Mouse (Mus musculus) ES-E14 (cell line): ENCODE results near the gene Foxp2.

Experiments used
- MAFK ChIP-seq: IDR thresholded peaks from 2 replicates; pipeline ENCODE4 v1.6.1; 2014; ENCODE audit warnings: mild to moderate bottlenecking, low read depth, low read length, inconsistent platforms; ENCODE audit not compliant: insufficient read depth
- ZC3H11A ChIP-seq: IDR thresholded peaks from 2 replicates; pipeline ENCODE4 v1.6.1; 2012; ENCODE audit warnings: low read depth, mild to moderate bottlenecking, inconsistent platforms, low read length, borderline replicate concordance

DNA sequence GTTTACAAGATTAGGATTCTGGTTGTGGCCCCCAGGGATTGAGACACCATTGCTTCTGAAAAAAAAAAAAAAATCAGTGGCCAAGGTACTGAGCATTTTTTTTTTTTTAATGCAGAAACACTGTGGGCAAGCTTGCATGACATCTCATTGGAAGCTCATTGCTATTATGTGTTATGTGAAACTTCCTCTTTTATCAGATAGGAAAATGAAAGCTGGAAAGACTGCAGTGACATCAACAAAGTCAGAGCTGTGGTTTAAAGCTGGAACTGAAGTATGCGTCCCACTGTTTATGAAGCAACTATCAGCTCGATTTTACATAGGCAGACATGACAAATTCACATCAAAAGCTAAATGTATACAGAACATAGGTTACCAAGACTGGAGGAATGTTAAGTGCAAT is 562.2 kb downstream of the Foxp2 start:
- TF ChIP-seq MAFK: no peak
- no peak for TF ChIP-seq ZC3H11A
